Mouse (Mus musculus): ENCODE measurements around the gene Map4k3. TPM values are rescaled to one million over a fixed set of nuclear protein-coding genes. Genes with fewer than 3 reads are reported as not detected.

Gene Map4k3
- polyA plus RNA-seq, 1 experiment from 2014 or later: 15.1 TPM

DNA sequence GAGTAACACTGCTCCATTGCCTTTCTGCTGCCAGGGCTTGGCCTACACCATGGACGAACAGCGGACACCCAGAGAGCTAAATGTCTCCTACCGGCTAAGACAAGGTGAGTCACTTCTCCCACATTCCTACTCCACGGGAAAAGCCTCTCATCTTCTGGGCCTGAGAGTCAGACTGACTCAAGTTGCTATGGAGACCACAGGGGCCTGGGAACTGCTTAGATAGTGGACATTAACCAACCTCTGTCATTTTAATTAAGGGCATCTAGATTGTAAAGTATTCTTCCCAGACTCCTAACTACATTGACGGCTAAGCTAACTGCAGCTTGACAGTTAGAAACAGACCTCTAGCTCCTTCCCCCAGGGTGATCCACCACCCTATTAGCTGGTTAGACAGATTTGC lies 165.5 kb downstream of the Map4k3 start:
- 51% methylated on average over 5 of the region's 5 CpGs for WGBS
- no peak overlapping the region for H3K4me3 ChIP-seq
- no peaks in the 10 kb centered on the region for H3K36me3 ChIP-seq
- peaks cover 13% of the 10 kb centered on the region for H3K9me3 ChIP-seq
- no peak overlapping the region for H3K4me2 ChIP-seq
- no peak overlapping the region for H3K9ac ChIP-seq
- no peaks in the 10 kb centered on the region for H3K27me3 ChIP-seq (replicated peaks)
- no peak for ATAC-seq (ENCODE audit: extremely low read depth, insufficient number of reproducible peaks, low FRiP score, low TSS enrichment)
- H3K4me1 ChIP-seq: no peaks in the 10 kb centered on the region; the same call in 1 of the 2 replicates
- H3K27ac ChIP-seq (replicated peaks): no peak overlapping the region

DNA sequence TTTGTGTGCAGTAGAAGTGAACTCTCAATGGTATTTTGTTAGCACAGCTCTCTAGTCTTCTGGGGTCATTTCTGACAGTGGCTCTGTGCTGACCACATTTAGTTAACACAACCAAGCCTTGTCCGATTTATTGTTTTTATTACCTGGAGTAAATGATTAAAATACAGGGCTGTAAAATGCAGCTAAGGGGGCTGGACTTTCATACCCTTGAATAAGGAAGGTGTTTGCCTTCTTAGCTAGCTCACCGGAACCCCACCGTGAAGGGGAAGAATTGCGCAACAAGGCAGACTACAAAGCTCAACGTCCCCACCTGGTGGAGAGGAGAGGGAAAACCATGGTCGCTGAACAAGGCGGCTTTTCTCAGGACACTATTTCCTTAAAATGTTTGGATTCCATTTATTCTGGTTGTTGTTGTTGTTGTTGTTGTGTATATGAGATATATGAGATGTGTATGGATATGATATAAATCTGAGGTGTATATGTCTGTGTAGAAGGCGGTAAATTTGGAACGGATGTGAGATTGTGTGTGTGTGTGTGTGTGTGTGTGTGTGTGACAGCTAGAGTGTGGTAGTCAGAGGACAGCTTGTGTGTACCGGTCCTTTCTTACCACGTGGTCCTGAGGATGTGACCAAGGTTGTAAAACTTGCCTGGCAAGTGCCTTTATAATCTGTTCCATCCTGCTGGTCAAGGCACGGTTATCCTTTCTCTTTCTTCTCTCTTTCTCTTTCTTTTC lies 167.4 kb downstream of the Map4k3 start:
- Histone ChIP-seq H3K4me3 (no peak overlapping the region), H3K4me2 (peak overlapping the region; percentile 52), H3K9ac (no peak overlapping the region), H3K27ac (replicated peaks) (no peak overlapping the region), H3K4me1 (no peaks in the 10 kb centered on the region; the same call in 1 of the 2 replicates), H3K27me3 (replicated peaks) (no peaks in the 10 kb centered on the region), H3K36me3 (no peaks in the 10 kb centered on the region), H3K9me3 (peaks cover 8% of the 10 kb centered on the region)
- 22% methylated on average over 12 of the region's 12 CpGs for WGBS
- no peak for ATAC-seq (ENCODE audit: extremely low read depth, insufficient number of reproducible peaks, low FRiP score, low TSS enrichment)

DNA sequence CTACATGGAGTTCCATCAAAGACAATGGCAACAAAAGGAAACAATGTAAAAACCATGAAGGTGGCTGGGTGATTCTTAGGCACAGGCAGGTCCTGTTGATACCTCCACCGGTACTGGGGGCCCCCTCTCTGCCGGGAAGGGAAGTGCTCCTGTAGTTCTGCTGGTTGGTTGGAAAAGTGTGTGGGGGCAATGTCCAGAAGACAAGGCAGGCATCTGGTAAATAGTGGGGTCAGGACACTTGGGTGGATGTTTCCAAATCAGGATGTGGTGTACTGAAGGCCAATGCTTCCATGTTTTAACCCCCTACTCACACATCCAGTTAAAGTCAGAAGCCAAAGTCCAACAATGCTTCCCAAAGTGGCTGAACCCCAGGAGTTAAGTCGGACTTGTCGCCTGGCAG lies 168.5 kb downstream of the Map4k3 start:
- no peaks in the 10 kb centered on the region for H3K36me3 ChIP-seq
- no peak for ATAC-seq (ENCODE audit: extremely low read depth, insufficient number of reproducible peaks, low FRiP score, low TSS enrichment)
- no peak overlapping the region for H3K9ac ChIP-seq
- H3K27me3 ChIP-seq (replicated peaks): no peaks in the 10 kb centered on the region
- WGBS: 84% methylated on average over 4 of the region's 4 CpGs
- H3K9me3 ChIP-seq: peaks cover under 1% of the 10 kb centered on the region; the same call in 1 of the 2 replicates
- H3K4me2 ChIP-seq: no peak overlapping the region
- H3K4me1 ChIP-seq: no peaks in the 10 kb centered on the region; the same call in 1 of the 2 replicates
- H3K4me3 ChIP-seq: no peak overlapping the region
- H3K27ac ChIP-seq (replicated peaks): no peak overlapping the region

DNA sequence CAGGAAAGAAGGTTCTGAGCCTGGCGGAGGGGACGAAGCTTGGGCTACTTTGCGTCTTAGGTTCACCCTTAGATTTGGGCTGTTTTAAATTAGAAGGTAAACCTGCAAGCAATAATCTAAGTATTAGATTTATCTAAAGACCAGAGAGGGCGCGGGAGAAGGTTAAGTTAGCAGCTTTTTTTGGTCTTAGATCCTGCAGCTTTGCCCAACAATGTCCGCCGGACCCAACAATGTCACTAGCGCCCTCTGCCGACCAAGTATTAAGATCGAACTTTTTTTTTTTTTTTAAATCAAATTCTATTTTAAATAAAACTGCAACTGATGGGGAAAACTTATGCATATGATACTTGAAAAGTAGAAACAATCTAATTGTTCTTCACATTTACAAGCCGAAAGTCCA lies 169.2 kb downstream of the Map4k3 start:
- peak overlapping the region; percentile 33 for H3K4me2 ChIP-seq
- no peaks in the 10 kb centered on the region for H3K9me3 ChIP-seq
- H3K27ac ChIP-seq (replicated peaks): no peak overlapping the region
- no peak for ATAC-seq (ENCODE audit: extremely low read depth, insufficient number of reproducible peaks, low FRiP score, low TSS enrichment)
- H3K27me3 ChIP-seq (replicated peaks): no peaks in the 10 kb centered on the region
- H3K9ac ChIP-seq: no peak overlapping the region
- H3K36me3 ChIP-seq: no peaks in the 10 kb centered on the region
- no peak overlapping the region for H3K4me3 ChIP-seq
- H3K4me1 ChIP-seq: no peaks in the 10 kb centered on the region; the same call in 1 of the 2 replicates
- 30% methylated on average over 11 of the region's 11 CpGs for WGBS

DNA sequence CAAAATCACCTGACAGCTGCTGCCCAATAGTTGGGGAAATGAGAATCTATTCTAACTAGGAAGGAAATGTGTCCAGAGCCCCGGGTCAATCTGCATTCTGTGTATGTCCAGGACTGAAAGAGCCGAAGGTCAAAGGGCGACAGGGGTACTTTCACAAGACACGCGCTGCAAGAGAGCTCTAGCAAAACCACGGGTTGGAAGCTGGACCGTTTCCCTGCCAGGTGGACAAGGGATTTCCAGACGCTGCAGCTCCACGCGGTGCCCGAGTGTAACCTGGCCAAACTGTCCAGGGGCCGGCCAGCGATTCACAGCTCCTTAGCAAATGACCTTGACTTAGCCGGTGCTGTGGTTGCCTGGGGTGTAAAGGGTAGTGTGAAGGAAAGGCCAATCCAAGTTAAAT lies 169.7 kb downstream of the Map4k3 start:
- Histone ChIP-seq H3K9me3 (no peaks in the 10 kb centered on the region), H3K27me3 (replicated peaks) (no peaks in the 10 kb centered on the region), H3K4me2 (peak overlapping the region; percentile 33; the same call in 1 of the 2 replicates), H3K9ac (no peak overlapping the region), H3K4me1 (no peaks in the 10 kb centered on the region; the same call in 1 of the 2 replicates), H3K27ac (replicated peaks) (no peak overlapping the region), H3K4me3 (no peak overlapping the region), H3K36me3 (no peaks in the 10 kb centered on the region)
- 70% methylated on average over 14 of the region's 14 CpGs for WGBS
- ATAC-seq (ENCODE audit: extremely low read depth, insufficient number of reproducible peaks, low FRiP score, low TSS enrichment): no peak

DNA sequence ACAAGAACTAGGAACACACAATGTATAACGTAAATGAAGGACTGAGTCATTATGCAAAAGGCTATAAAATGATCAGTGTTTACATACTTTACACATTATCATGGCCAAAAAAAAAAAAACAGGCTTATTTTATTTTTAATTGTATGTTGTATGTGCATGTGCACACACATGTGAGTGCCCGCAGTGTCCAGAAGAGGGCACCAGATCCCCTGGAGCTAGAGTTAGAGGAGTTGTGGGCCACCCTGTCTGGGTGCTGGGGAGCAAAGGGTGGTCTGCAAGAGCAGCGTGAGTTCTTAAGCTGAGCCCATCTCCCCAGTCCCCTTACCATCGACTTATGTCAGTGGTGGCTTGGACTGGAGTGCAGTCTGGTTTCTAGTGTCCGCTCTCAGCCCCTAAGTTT lies 170.8 kb downstream of the Map4k3 start:
- no peaks in the 10 kb centered on the region for H3K9me3 ChIP-seq
- no peak overlapping the region for H3K4me2 ChIP-seq
- peaks cover 3% of the 10 kb centered on the region; the same call in 1 of the 2 replicates for H3K4me1 ChIP-seq
- no peaks in the 10 kb centered on the region for H3K36me3 ChIP-seq
- no peak overlapping the region for H3K4me3 ChIP-seq
- ATAC-seq (ENCODE audit: extremely low read depth, insufficient number of reproducible peaks, low FRiP score, low TSS enrichment): no peak
- no peak overlapping the region for H3K27ac ChIP-seq (replicated peaks)
- no peaks in the 10 kb centered on the region for H3K27me3 ChIP-seq (replicated peaks)
- WGBS: 94% methylated on average over 5 of the region's 5 CpGs
- H3K9ac ChIP-seq: no peak overlapping the region

DNA sequence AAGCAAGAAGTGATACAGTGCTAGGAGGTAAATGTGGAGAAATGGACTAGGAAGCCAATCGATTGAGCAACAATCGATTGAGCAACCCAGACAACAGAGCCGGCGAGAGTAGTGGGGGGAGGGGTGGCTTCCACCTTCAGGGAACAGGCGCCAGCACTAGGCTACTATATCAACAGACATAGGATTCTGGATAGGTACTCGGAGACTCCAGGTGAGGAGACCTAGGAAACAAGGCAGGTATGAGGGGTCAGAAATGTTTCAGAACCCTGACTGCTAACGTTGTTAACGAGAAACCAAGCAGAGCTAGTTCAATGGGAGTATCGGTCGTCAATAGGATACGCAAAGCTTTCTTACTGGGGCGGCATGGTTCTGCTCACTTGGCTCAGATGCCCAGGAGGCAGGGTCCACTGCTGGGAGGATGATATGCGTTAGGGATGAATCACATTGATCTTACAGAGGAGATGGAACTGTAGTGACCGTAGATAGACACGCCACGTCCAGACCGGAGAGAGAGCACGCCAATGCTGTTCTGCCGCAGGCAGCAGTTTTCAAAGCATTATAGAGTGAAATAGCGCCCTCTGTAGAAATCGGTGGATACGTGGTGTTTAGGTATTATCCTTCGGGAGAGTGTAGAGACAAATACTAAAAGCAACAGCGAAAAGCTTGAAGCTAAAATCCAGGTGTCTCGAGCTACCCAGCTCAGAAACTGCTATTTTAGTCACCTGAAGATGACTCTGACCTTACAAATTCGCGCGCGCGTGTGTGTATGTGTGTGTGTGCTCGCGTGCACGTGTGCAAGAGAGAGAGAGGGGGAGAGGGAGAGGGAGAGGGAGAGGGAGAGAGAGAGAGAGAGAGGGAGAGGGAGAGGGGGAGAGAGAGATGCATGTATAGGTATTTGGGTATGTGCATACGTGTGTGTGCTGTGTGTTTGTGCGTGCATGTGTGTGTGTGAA lies 174.7 kb downstream of the Map4k3 start:
- peak; percentile 60; the same call in 1 of the 2 replicates for ATAC-seq (ENCODE audit: extremely low read depth, insufficient number of reproducible peaks, low FRiP score, low TSS enrichment)
- WGBS: 3% methylated on average over 35 of the region's 35 CpGs
- H3K9me3 ChIP-seq: no peaks in the 10 kb centered on the region
- no peaks in the 10 kb centered on the region for H3K36me3 ChIP-seq
- 0 out of 2 replicates have a peak, but pooled peaks cover 3% of the 10 kb centered on the region for H3K4me1 ChIP-seq
- 0 out of 2 replicates have a peak overlapping the region, but pooled peaks have one; percentile 26 for H3K27ac ChIP-seq (replicated peaks)
- H3K9ac ChIP-seq: peak overlapping the region; percentile 78
- no peaks in the 10 kb centered on the region for H3K27me3 ChIP-seq (replicated peaks)
- peak overlapping the region; percentile 84 for H3K4me2 ChIP-seq
- peak overlapping the region; percentile 71 for H3K4me3 ChIP-seq

DNA sequence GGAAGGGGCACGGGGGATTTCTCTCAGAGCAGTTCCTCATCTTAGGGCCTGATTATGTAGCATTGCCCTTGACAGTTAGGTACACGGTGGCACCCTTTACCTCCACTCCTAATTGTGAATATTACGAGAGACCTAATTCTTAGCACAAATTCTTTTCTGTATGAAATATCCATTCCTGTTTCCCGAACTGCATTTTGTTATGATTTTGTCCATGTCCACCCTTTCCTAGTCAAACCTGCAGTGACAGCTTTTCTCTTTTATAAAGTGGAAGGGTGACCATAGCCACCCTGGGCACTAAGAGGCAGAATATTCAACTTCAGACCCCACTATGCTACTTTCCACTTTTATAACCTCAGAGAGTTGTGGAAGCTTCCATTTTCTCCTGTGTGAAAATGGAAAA lies 175.6 kb downstream of the Map4k3 start:
- 0 out of 2 replicates have a peak, but pooled peaks cover 3% of the 10 kb centered on the region for H3K4me1 ChIP-seq
- ATAC-seq (ENCODE audit: extremely low read depth, insufficient number of reproducible peaks, low FRiP score, low TSS enrichment): no peak
- no peaks in the 10 kb centered on the region for H3K9me3 ChIP-seq
- 69% methylated on average over 4 of the region's 4 CpGs for WGBS
- peak overlapping the region; percentile 84 for H3K4me2 ChIP-seq
- H3K9ac ChIP-seq: no peak overlapping the region
- no peak overlapping the region for H3K4me3 ChIP-seq
- no peaks in the 10 kb centered on the region for H3K27me3 ChIP-seq (replicated peaks)
- H3K27ac ChIP-seq (replicated peaks): no peak overlapping the region
- H3K36me3 ChIP-seq: no peaks in the 10 kb centered on the region

DNA sequence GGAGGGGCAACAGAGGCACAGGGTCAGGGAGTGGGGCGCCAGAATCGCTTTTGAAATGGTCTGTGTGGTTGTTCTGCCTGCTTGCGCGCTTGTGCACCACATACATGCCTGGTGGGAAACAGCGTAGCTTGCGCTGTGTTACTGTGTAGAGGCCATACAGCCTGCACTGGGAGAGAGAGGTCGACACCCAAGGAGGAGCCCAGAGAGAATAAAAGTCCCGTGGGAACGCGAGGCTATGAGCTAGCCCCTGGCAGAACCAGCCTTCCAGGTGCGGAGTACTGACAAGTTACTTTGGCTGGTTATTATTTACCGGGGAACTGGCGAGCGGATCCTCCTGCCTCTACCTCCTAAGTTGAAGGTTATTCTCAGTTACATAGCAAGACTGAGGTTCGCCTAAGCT lies 177.3 kb downstream of the Map4k3 start:
- H3K9me3 ChIP-seq: no peaks in the 10 kb centered on the region
- no peak overlapping the region for H3K27ac ChIP-seq (replicated peaks)
- WGBS: 73% methylated on average over 15 of the region's 15 CpGs

DNA sequence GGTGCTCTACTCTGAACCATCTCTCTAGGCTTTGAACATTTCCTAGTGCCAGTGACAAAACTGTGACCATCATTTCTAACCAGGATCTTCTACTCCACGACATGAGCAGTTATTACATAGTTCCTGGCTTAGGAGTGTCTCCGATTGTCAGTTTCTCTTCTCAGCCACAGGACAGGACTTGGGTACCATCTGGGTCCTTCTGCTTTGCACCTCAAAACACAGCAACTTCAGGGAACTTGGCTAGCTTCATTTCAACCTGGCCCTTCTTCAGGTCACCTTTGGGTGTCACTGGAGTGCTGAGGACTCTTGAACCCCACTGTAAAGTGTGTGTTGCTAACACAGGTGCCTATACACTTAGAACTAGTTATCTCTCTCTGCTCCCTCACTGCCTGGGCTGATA lies 181.4 kb downstream of the Map4k3 start:
- Histone ChIP-seq H3K27ac (replicated peaks) (no peak overlapping the region), H3K4me1 (no peaks in the 10 kb centered on the region), H3K4me2 (no peak overlapping the region), H3K36me3 (no peaks in the 10 kb centered on the region), H3K4me3 (no peak overlapping the region), H3K9ac (no peak overlapping the region), H3K9me3 (no peaks in the 10 kb centered on the region), H3K27me3 (replicated peaks) (no peaks in the 10 kb centered on the region)
- 77% methylated on average over 2 of the region's 2 CpGs for WGBS
- no peak for ATAC-seq (ENCODE audit: extremely low read depth, insufficient number of reproducible peaks, low FRiP score, low TSS enrichment)

More for the DNA sequence above, 177.3 kb downstream of the Map4k3 start:
- H3K4me1 ChIP-seq: 0 out of 2 replicates have a peak, but pooled peaks cover 3% of the 10 kb centered on the region
- ATAC-seq (ENCODE audit: extremely low read depth, insufficient number of reproducible peaks, low FRiP score, low TSS enrichment): no peak
- H3K27me3 ChIP-seq (replicated peaks): no peaks in the 10 kb centered on the region
- H3K4me3 ChIP-seq: no peak overlapping the region
- no peak overlapping the region for H3K9ac ChIP-seq
- no peak overlapping the region for H3K4me2 ChIP-seq
- H3K36me3 ChIP-seq: no peaks in the 10 kb centered on the region

DNA sequence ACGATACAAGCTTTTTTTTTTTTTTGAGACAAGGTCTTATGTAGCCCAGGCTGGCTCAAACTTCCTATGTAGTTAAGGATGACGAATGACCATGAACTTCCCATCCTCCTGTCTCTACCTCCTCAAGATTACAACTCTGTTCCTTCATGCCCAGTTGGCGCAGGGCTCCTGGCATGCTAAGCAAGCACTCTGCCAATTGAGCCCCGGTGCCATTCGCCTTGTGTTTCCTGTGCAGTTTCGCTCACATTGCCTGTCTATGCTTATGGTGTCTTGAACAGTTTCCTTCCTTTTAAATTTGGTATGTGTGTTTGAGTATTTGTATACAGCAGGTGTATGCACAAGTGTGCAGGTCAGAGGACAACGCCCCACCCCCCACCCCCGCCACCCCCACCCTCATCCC lies 182.1 kb downstream of the Map4k3 start:
- Histone ChIP-seq H3K27me3 (replicated peaks) (no peaks in the 10 kb centered on the region), H3K4me3 (no peak overlapping the region), H3K27ac (replicated peaks) (no peak overlapping the region), H3K9me3 (no peaks in the 10 kb centered on the region), H3K4me1 (no peaks in the 10 kb centered on the region), H3K36me3 (no peaks in the 10 kb centered on the region), H3K9ac (no peak overlapping the region), H3K4me2 (no peak overlapping the region)
- 85% methylated on average over 8 of the region's 8 CpGs for WGBS
- ATAC-seq (ENCODE audit: extremely low read depth, insufficient number of reproducible peaks, low FRiP score, low TSS enrichment): no peak

Data from heart, embryonic 13.5 days (tissue).